Mouse (Mus musculus) kidney, postnatal 0 days (tissue): ENCODE measurements around the gene Nap1l1. TPM values are rescaled to one million over a fixed set of nuclear protein-coding genes. Genes with fewer than 3 reads are reported as not detected.

Source experiments
- ATAC-seq: fragments of 200-750 bp; cut with Nextera tagmentation; replicated peaks from 2 replicates; pipeline ENCODE4 v1.8.0; 2017; ENCODE audit warnings: low read depth, moderate number of reproducible peaks, moderate TSS enrichment, moderate library complexity; ENCODE audit not compliant: low FRiP score
- DNase-seq: peaks from one replicate; pipeline ENCODE4 v3.0.0-alpha.2; 2016; ENCODE audit warnings: low spot score
- H3K27ac ChIP-seq: fragments of 300-500 bp; sonication (generic); 2 replicates; pipeline ENCODE4 v1.5.1; 2014; ENCODE audit warnings: mild to moderate bottlenecking
- H3K27me3 ChIP-seq: fragments of 300-500 bp; sonication (generic); 2 replicates; pipeline ENCODE4 v1.6.1; 2014; ENCODE audit warnings: low read length, mixed read lengths; ENCODE audit not compliant: insufficient read depth
- H3K36me3 ChIP-seq: fragments of 300-500 bp; sonication (generic); 2 replicates; pipeline ENCODE4 v1.6.1; 2014; ENCODE audit warnings: low read length, mixed read lengths; ENCODE audit not compliant: insufficient read depth
- H3K4me1 ChIP-seq: fragments of 300-500 bp; sonication (generic); replicated peaks from 2 replicates; pipeline ENCODE4 v1.6.1; 2014; ENCODE audit warnings: antibody characterized with exemption, low read length, mixed read lengths; ENCODE audit not compliant: insufficient read depth
- H3K4me2 ChIP-seq: fragments of 300-500 bp; sonication (generic); 2 replicates; pipeline ENCODE4 v1.6.1; 2014; ENCODE audit warnings: mild to moderate bottlenecking, low read length, moderate library complexity, mixed read lengths
- H3K4me3 ChIP-seq: fragments of 300-500 bp; sonication (generic); replicated peaks from 2 replicates; pipeline ENCODE4 v1.5.1; 2014; ENCODE audit warnings: low read depth, low read length
- H3K9ac ChIP-seq: fragments of 300-500 bp; sonication (generic); 2 replicates; pipeline ENCODE4 v1.6.1; 2014; ENCODE audit warnings: low read depth, low read length
- H3K9me3 ChIP-seq: fragments of 300-500 bp; sonication (generic); replicated peaks from 2 replicates; pipeline ENCODE4 v1.6.1; 2016; ENCODE audit warnings: low read length, inconsistent platforms, mixed read lengths
- CTCF ChIP-seq: IDR thresholded peaks from 2 replicates; pipeline ENCODE4 v1.5.1; 2016; ENCODE audit warnings: antibody characterized with exemption, low read depth, mild to moderate bottlenecking, moderate library complexity
- WGBS: fragments of 180-500 bp; shearing (Covaris S2); extraction: QIAGEN DNeasy Blood & Tissue Kit; methylation state at CpG from one replicate; pipeline ENCODE4 v1.1.7; 2014; 5-methylcytosine and 5-hydroxymethylcytosine counted together
- polyA plus RNA-seq: library from polyadenylated mRNA; unstranded; fragments of >200 nt; fragmentation: Nextera tagmentation; extraction: Ambion mirVana; gene quantifications from 2 replicates; pipeline ENCODE4 v1.2.1, GENCODE M21; 2015

Gene Nap1l1
- polyA plus RNA-seq, 1 experiment from 2014 or later = 171 TPM

DNA sequence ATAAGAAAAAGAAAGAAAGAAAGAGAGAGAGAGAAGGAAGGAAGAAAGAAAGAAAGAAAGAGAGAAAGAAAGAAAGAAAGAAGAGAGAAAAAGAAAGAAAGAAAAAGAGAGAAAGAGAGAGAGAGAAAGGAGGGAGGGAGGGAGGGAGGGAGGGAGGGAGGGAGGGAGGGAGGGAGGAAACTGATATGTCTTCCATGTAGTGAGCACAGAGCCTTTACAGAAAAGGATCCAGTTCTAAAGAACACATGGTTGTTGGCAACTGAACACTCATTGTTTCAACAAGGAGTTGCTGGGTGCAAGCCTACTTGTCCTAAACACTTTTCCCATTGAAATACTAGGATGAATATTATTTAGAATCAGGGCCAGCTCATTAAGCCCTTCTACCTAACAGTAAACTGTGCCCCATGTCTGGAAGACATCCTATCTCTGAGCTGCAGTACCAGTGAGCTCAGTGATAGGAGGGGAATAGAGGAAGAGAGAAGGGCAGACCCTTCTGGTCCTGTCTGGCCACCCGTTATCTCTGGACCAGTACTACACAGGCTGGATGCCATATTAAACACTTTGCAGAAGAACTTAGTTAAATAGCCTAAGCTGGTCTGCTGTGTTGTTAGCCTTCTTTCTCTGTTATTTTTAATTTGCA is 21.2 kb upstream of the Nap1l1 start:
- Histone ChIP-seq H3K27ac (no peak overlapping the region), H3K9ac (no peak overlapping the region), H3K36me3 (no peaks in the 10 kb centered on the region), H3K4me3 (no peak overlapping the region), H3K4me1 (no peaks in the 10 kb centered on the region), H3K9me3 (no peaks in the 10 kb centered on the region), H3K4me2 (no peak overlapping the region), H3K27me3 (no peaks in the 10 kb centered on the region)
- no peak for TF ChIP-seq CTCF
- ATAC-seq (no peak), DNase-seq (no peak)
- WGBS = 87% methylated on average over 1 of the region's 1 CpGs

- 87% methylated on average over 11 of the region's 11 CpGs for WGBS
- Histone ChIP-seq H3K9me3 (no peaks in the 10 kb centered on the region), H3K4me2 (no peak overlapping the region), H3K27ac (no peak overlapping the region), H3K36me3 (no peaks in the 10 kb centered on the region), H3K27me3 (no peaks in the 10 kb centered on the region), H3K4me3 (no peak overlapping the region), H3K4me1 (no peaks in the 10 kb centered on the region), H3K9ac (no peak overlapping the region)
- ATAC-seq (no peak), DNase-seq (no peak)
- no peak for TF ChIP-seq CTCF
Observed at GRCm38 (mm10) chr10:111452426-111452825, 20.6 kb upstream of the Nap1l1 start.

DNA sequence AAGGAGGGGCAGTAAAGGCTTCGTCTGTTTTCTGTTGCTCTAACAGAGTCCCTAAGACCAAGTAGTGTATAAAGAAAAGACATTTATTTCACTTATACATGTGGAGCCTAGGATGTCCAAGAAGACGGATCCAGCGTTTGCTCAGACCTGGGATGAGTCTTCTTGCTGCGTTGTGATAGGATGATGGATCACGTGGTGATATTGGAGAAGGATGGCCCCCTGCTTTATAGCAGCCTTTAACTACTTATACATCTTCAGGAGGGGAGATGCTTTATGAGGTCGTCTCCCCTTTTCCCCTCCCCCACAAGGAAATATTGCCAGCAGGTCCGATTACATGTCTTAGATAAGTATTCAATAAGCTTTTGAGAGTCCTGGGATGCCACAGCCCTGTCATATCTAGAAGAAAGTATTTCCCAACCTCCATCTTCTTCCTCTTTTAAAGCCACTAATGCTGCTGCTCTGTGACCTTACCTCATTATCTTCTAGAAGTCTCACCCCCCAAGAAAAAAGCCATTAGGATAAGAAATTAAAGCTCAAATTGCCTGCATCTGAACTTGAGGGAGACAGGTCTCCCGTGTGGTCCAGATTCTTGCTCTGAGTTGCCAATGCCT is 18.2 kb upstream of the Nap1l1 start:
- Histone ChIP-seq H3K4me3 (no peak overlapping the region), H3K27ac (no peak overlapping the region), H3K36me3 (no peaks in the 10 kb centered on the region), H3K4me2 (no peak overlapping the region), H3K9me3 (no peaks in the 10 kb centered on the region), H3K9ac (no peak overlapping the region), H3K27me3 (no peaks in the 10 kb centered on the region), H3K4me1 (no peaks in the 10 kb centered on the region)
- DNase-seq (no peak), ATAC-seq (no peak)
- WGBS = 31% methylated on average over 8 of the region's 8 CpGs
- no peak for TF ChIP-seq CTCF

GRCm38 (mm10) chr10:111458088-111458487 is 14.9 kb upstream of the Nap1l1 start:
- TF ChIP-seq CTCF = no peak
- no peak for DNase-seq
- Histone ChIP-seq H3K9ac (no peak overlapping the region), H3K27ac (no peak overlapping the region), H3K9me3 (no peaks in the 10 kb centered on the region), H3K27me3 (no peaks in the 10 kb centered on the region), H3K4me1 (no peaks in the 10 kb centered on the region), H3K4me3 (no peak overlapping the region), H3K4me2 (no peak overlapping the region), H3K36me3 (no peaks in the 10 kb centered on the region)
- WGBS = 31% methylated on average over 7 of the region's 7 CpGs
- no peak for ATAC-seq

DNA sequence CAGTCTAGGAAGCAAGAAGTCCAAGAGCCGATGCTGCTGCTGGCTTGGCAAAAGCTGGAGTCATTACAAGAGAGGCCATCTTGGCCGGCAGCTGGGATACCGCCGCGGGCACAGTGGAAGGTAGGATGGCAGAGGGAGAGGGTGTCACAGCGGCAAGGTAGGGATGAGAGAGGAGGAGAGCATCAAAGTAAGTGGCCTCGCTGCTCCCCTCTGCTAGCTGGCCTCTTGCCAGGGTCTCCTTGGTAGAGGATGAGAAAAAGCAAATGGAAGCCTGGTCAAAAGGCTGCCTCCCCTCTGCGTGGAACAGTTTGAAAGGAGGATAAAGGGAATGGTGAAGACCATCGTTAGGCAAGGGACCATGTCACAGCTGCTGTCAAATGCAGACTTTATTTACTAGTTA is 14.0 kb upstream of the Nap1l1 start:
- Histone ChIP-seq H3K27ac (no peak overlapping the region), H3K36me3 (no peaks in the 10 kb centered on the region), H3K4me2 (no peak overlapping the region), H3K9me3 (no peaks in the 10 kb centered on the region), H3K27me3 (no peaks in the 10 kb centered on the region), H3K4me1 (no peaks in the 10 kb centered on the region), H3K4me3 (no peak overlapping the region), H3K9ac (no peak overlapping the region)
- 74% methylated on average over 9 of the region's 9 CpGs for WGBS
- no peak for ATAC-seq
- TF ChIP-seq CTCF = no peak
- DNase-seq = no peak

DNA sequence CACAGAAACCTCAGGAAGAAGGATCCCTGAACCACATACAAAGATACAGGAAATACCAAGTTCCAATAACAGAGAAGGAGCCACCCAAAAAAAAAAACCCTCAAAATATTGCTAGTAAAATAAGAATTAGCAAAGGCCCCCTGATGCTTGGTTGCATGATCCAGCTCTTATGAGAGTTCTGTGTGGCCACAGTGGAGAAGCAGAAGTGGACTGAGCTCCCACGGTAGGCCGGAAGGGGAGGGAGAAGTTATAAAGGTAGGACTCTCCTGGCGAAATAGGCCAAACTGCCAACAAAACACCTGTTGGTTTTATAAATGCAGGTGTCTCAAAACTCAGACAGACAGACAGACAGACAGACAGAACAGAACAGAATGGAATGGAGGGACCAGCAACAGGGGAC is 13.1 kb upstream of the Nap1l1 start:
- WGBS = 89% methylated on average over 3 of the region's 3 CpGs
- DNase-seq = no peak

More for the DNA sequence above, 13.1 kb upstream of the Nap1l1 start:
- no peaks in the 10 kb centered on the region for H3K4me1 ChIP-seq
- no peaks in the 10 kb centered on the region for H3K36me3 ChIP-seq
- no peak overlapping the region for H3K9ac ChIP-seq
- ATAC-seq = no peak
- no peak for TF ChIP-seq CTCF
- H3K27ac ChIP-seq = no peak overlapping the region
- H3K27me3 ChIP-seq = no peaks in the 10 kb centered on the region
- no peak overlapping the region for H3K4me2 ChIP-seq
- H3K4me3 ChIP-seq = no peak overlapping the region
- no peaks in the 10 kb centered on the region for H3K9me3 ChIP-seq
